Mouse (Mus musculus): ENCODE measurements around the gene Dnaaf5.

- TF ChIP-seq USF1 (IDR thresholded peaks at IDR 0.05; ENCODE audit: low read depth) (no peak), POLR2A (IDR thresholded peaks at IDR 0.05; ENCODE audit: insufficient read length, low read depth) (no peak), TCF3 (IDR thresholded peaks at IDR 0.05; ENCODE audit: insufficient read length, low read depth) (no peak), POLR2AphosphoS2 (IDR thresholded peaks at IDR 0.05; ENCODE audit: insufficient read length, low read depth) (no peak), E2F4 (IDR thresholded peaks at IDR 0.05; ENCODE audit: insufficient read depth) (no peak), MAX (IDR thresholded peaks at IDR 0.05; ENCODE audit: low read depth) (no peak), CEBPB (IDR thresholded peaks at IDR 0.05; ENCODE audit: insufficient read depth, poor library complexity, severe bottlenecking) (no peak), MYOG (IDR thresholded peaks at IDR 0.05; ENCODE audit: control insufficient read depth in 1 of 3, insufficient read depth in 1 of 3, insufficient read length in 2 of 3, low read depth in 2 of 3) (no peak), REST (IDR thresholded peaks at IDR 0.05; ENCODE audit: insufficient read depth, insufficient read length) (no peak), TCF12 (IDR thresholded peaks at IDR 0.05; ENCODE audit: insufficient read depth, poor library complexity, severe bottlenecking) (no peak), MYOD1 (IDR thresholded peaks at IDR 0.05; ENCODE audit: control insufficient read depth in 1 of 3, insufficient read length in 2 of 3, low read depth in 2 of 3) (no peak)
Observed at GRCm38 (mm10) chr5:139227645-139228044, 77.6 kb downstream of the Dnaaf5 start.
